Mouse (Mus musculus): ENCODE data around the gene Gm17545. TPM values are rescaled to one million over a fixed set of nuclear protein-coding genes. Genes with fewer than 3 reads are reported as not detected.

The Gm17545 gene
- polyA plus RNA-seq, 1 experiment from 2014 or later = not detected

- ATAC-seq (ENCODE audit: low FRiP score) = no peak
- WGBS = 95% methylated on average over 4 of the region's 4 CpGs
- no peaks in the 10 kb centered on the region for H3K4me1 ChIP-seq
Measured at GRCm38 (mm10) chr9:22424719-22425118, 29.4 kb upstream of the Gm17545 start.

GRCm38 (mm10) chr9:22428028-22428665 lies 25.9 kb upstream of the Gm17545 start:
- Histone ChIP-seq H3K4me1 (no peaks in the 10 kb centered on the region), H3K27me3 (no peaks in the 10 kb centered on the region), H3K4me3 (no peak overlapping the region), H3K27ac (no peak overlapping the region), H3K9ac (no peak overlapping the region), H3K4me2 (replicated peaks) (no peak overlapping the region), H3K9me3 (replicated peaks) (no peaks in the 10 kb centered on the region), H3K36me3 (no peaks in the 10 kb centered on the region)
- no peak for ATAC-seq (ENCODE audit: low FRiP score)
- WGBS = 50% methylated on average over 1 of the region's 4 CpGs

More at GRCm38 (mm10) chr9:22424719-22425118, 29.4 kb upstream of the Gm17545 start:
- Histone ChIP-seq H3K9ac (no peak overlapping the region), H3K4me2 (replicated peaks) (no peak overlapping the region), H3K9me3 (replicated peaks) (no peaks in the 10 kb centered on the region), H3K27ac (no peak overlapping the region), H3K27me3 (no peaks in the 10 kb centered on the region), H3K36me3 (no peaks in the 10 kb centered on the region), H3K4me3 (no peak overlapping the region)

GRCm38 (mm10) chr9:22428666-22429410 lies 25.3 kb upstream of the Gm17545 start:
- no peak for ATAC-seq (ENCODE audit: low FRiP score)
- no peaks in the 10 kb centered on the region for H3K4me1 ChIP-seq
- H3K9me3 ChIP-seq (replicated peaks) = no peaks in the 10 kb centered on the region
- no peak overlapping the region for H3K4me2 ChIP-seq (replicated peaks)
- 80% methylated on average over 14 of the region's 14 CpGs for WGBS
- H3K9ac ChIP-seq = no peak overlapping the region
- no peaks in the 10 kb centered on the region for H3K27me3 ChIP-seq
- no peak overlapping the region for H3K4me3 ChIP-seq
- H3K27ac ChIP-seq = no peak overlapping the region
- H3K36me3 ChIP-seq = no peaks in the 10 kb centered on the region

GRCm38 (mm10) chr9:22429533-22430241 lies 24.4 kb upstream of the Gm17545 start:
- Histone ChIP-seq H3K27me3 (no peaks in the 10 kb centered on the region), H3K36me3 (no peaks in the 10 kb centered on the region), H3K4me2 (replicated peaks) (no peak overlapping the region), H3K9me3 (replicated peaks) (no peaks in the 10 kb centered on the region), H3K4me3 (no peak overlapping the region), H3K27ac (no peak overlapping the region), H3K4me1 (no peaks in the 10 kb centered on the region), H3K9ac (no peak overlapping the region)
- 68% methylated on average over 15 of the region's 15 CpGs for WGBS
- ATAC-seq (ENCODE audit: low FRiP score) = no peak

- no peak for ATAC-seq (ENCODE audit: low FRiP score)
- H3K9me3 ChIP-seq (replicated peaks) = no peaks in the 10 kb centered on the region
- 50% methylated on average over 5 of the region's 5 CpGs for WGBS
Measured at GRCm38 (mm10) chr9:22430315-22430840, 23.7 kb upstream of the Gm17545 start.

GRCm38 (mm10) chr9:22433221-22433620 lies 20.9 kb upstream of the Gm17545 start:
- Histone ChIP-seq H3K9me3 (replicated peaks) (no peaks in the 10 kb centered on the region), H3K27me3 (no peaks in the 10 kb centered on the region), H3K4me1 (no peaks in the 10 kb centered on the region), H3K4me3 (no peak overlapping the region), H3K4me2 (replicated peaks) (no peak overlapping the region), H3K27ac (no peak overlapping the region), H3K36me3 (0 out of 2 replicates have a peak, but pooled peaks cover 3% of the 10 kb centered on the region), H3K9ac (no peak overlapping the region)
- no peak for ATAC-seq (ENCODE audit: low FRiP score)
- WGBS = 85% methylated on average over 2 of the region's 2 CpGs

More at GRCm38 (mm10) chr9:22430315-22430840, 23.7 kb upstream of the Gm17545 start:
- no peak overlapping the region for H3K9ac ChIP-seq
- H3K27me3 ChIP-seq = no peaks in the 10 kb centered on the region
- H3K4me2 ChIP-seq (replicated peaks) = no peak overlapping the region
- no peaks in the 10 kb centered on the region for H3K36me3 ChIP-seq
- H3K4me3 ChIP-seq = no peak overlapping the region
- no peaks in the 10 kb centered on the region for H3K4me1 ChIP-seq
- H3K27ac ChIP-seq = no peak overlapping the region

GRCm38 (mm10) chr9:22434101-22434500 lies 20.0 kb upstream of the Gm17545 start:
- Histone ChIP-seq H3K4me3 (no peak overlapping the region), H3K9ac (no peak overlapping the region), H3K36me3 (0 out of 2 replicates have a peak, but pooled peaks cover 3% of the 10 kb centered on the region), H3K9me3 (replicated peaks) (no peaks in the 10 kb centered on the region), H3K27me3 (no peaks in the 10 kb centered on the region), H3K4me1 (no peaks in the 10 kb centered on the region), H3K27ac (no peak overlapping the region), H3K4me2 (replicated peaks) (no peak overlapping the region)
- no peak for ATAC-seq (ENCODE audit: low FRiP score)
- 92% methylated on average over 2 of the region's 2 CpGs for WGBS

- no peak overlapping the region for H3K4me3 ChIP-seq
- H3K4me1 ChIP-seq = no peaks in the 10 kb centered on the region
- no peak overlapping the region for H3K4me2 ChIP-seq (replicated peaks)
- no peak overlapping the region for H3K9ac ChIP-seq
- 0 out of 2 replicates have a peak, but pooled peaks cover 9% of the 10 kb centered on the region for H3K36me3 ChIP-seq
- H3K27ac ChIP-seq = no peak overlapping the region
- 70% methylated on average over 1 of the region's 1 CpGs for WGBS
- H3K9me3 ChIP-seq (replicated peaks) = no peaks in the 10 kb centered on the region
- no peak for ATAC-seq (ENCODE audit: low FRiP score)
- no peaks in the 10 kb centered on the region for H3K27me3 ChIP-seq
Measured at GRCm38 (mm10) chr9:22438826-22439225, 15.3 kb upstream of the Gm17545 start.

GRCm38 (mm10) chr9:22443157-22443556 lies 10.9 kb upstream of the Gm17545 start:
- Histone ChIP-seq H3K36me3 (peaks cover 34% of the 10 kb centered on the region), H3K27ac (no peak overlapping the region), H3K9ac (no peak overlapping the region), H3K9me3 (replicated peaks) (no peaks in the 10 kb centered on the region), H3K4me1 (no peaks in the 10 kb centered on the region), H3K27me3 (no peaks in the 10 kb centered on the region), H3K4me3 (no peak overlapping the region), H3K4me2 (replicated peaks) (no peak overlapping the region)
- WGBS = 91% methylated on average over 10 of the region's 10 CpGs
- no peak for ATAC-seq (ENCODE audit: low FRiP score)

- Histone ChIP-seq H3K36me3 (peaks cover 53% of the 10 kb centered on the region), H3K9ac (no peak overlapping the region), H3K4me3 (no peak overlapping the region), H3K27ac (no peak overlapping the region), H3K4me1 (no peaks in the 10 kb centered on the region), H3K27me3 (no peaks in the 10 kb centered on the region), H3K4me2 (replicated peaks) (no peak overlapping the region), H3K9me3 (replicated peaks) (no peaks in the 10 kb centered on the region)
- no peak for ATAC-seq (ENCODE audit: low FRiP score)
- WGBS = 82% methylated on average over 1 of the region's 1 CpGs
Measured at GRCm38 (mm10) chr9:22445123-22445522, 9.0 kb upstream of the Gm17545 start.

GRCm38 (mm10) chr9:22447213-22447612 lies 6.9 kb upstream of the Gm17545 start:
- WGBS = 95% methylated on average over 5 of the region's 5 CpGs
- Histone ChIP-seq H3K4me3 (no peak overlapping the region), H3K9me3 (replicated peaks) (no peaks in the 10 kb centered on the region), H3K27ac (no peak overlapping the region), H3K36me3 (peaks cover 69% of the 10 kb centered on the region), H3K4me1 (no peaks in the 10 kb centered on the region), H3K27me3 (no peaks in the 10 kb centered on the region), H3K4me2 (replicated peaks) (no peak overlapping the region), H3K9ac (no peak overlapping the region)
- ATAC-seq (ENCODE audit: low FRiP score) = no peak

GRCm38 (mm10) chr9:22448420-22448819 lies 5.7 kb upstream of the Gm17545 start:
- no peaks in the 10 kb centered on the region for H3K4me1 ChIP-seq
- H3K27ac ChIP-seq = no peak overlapping the region
- ATAC-seq (ENCODE audit: low FRiP score) = no peak
- no peak overlapping the region for H3K4me3 ChIP-seq
- H3K36me3 ChIP-seq = peaks cover 81% of the 10 kb centered on the region
- 92% methylated on average over 13 of the region's 13 CpGs for WGBS
- no peak overlapping the region for H3K4me2 ChIP-seq (replicated peaks)
- H3K9me3 ChIP-seq (replicated peaks) = no peaks in the 10 kb centered on the region
- H3K27me3 ChIP-seq = no peaks in the 10 kb centered on the region
- H3K9ac ChIP-seq = no peak overlapping the region

Data from hindbrain, embryonic 12.5 days (tissue).